Mouse (Mus musculus): ENCODE measurements around the gene Sh3kbp1.

- TF ChIP-seq CTCF (IDR thresholded peaks at IDR 0.05; ENCODE audit: control insufficient read depth, insufficient read depth, low read length), result no peak
- no peak for TF ChIP-seq POLR2A (IDR thresholded peaks at IDR 0.05; ENCODE audit: borderline replicate concordance, control insufficient read depth, low read depth, low read length)
Observed at GRCm38 (mm10) chrX:159910600-159910999, 283.5 kb downstream of the Sh3kbp1 start.

Data from bone marrow, adult 2 months (tissue).